ENCODE assay signal across 29 mouse cellular contexts in genomic region chr9:35544666-35545065, GRCm38 (mm10). TPM values are rescaled to one million over a fixed set of nuclear protein-coding genes. Genes with fewer than 3 reads are reported as not detected.
DNase-seq lines count a peak whose midpoint lies in the region; ATAC-seq lines count a peak whose summit lies in the region.
"Had no signal": no experiment of that assay in that cellular context is flagged by ENCODE, and none has a peak within 500 bp of the region (broad histone marks: within the 10 kb centered on the region; RNA-seq: fewer than 3 reads in every experiment).

No protein-coding gene starts in this region.

- no peaks in the 10 kb centered on the region for H3K9me3 ChIP-seq in heart, embryonic 11.5 days (replicated peaks; ENCODE audit: control insufficient read depth, low read length)
- H3K9me3 ChIP-seq: embryonic facial prominence, embryonic 15.5 days; heart, embryonic 12.5 days; hindbrain, embryonic 10.5 days; limb, embryonic 15.5 days; midbrain, embryonic 10.5 days had no signal

- 0 out of 2 replicates have a peak, but pooled peaks cover 3% of the 10 kb centered on the region for H3K4me1 ChIP-seq in heart, embryonic 11.5 days (ENCODE audit: control insufficient read depth, insufficient read depth, low read length)
- H3K4me1 ChIP-seq: embryonic facial prominence, embryonic 15.5 days; heart, embryonic 12.5 days; hindbrain, embryonic 10.5 days; limb, embryonic 15.5 days; midbrain, embryonic 10.5 days had no signal

- H3K9ac ChIP-seq in heart, embryonic 11.5 days (ENCODE audit: low read depth, low read length) = no peak overlapping the region
- H3K9ac ChIP-seq: embryonic facial prominence, embryonic 15.5 days; heart, embryonic 12.5 days; limb, embryonic 15.5 days had no signal

- no peak overlapping the region for H3K4me2 ChIP-seq in heart, embryonic 11.5 days
- H3K4me2 ChIP-seq: embryonic facial prominence, embryonic 15.5 days; heart, embryonic 12.5 days; limb, embryonic 15.5 days had no signal

- no peaks in the 10 kb centered on the region for H3K36me3 ChIP-seq in heart, embryonic 11.5 days (ENCODE audit: control insufficient read depth, insufficient read depth, low read length)
- H3K36me3 ChIP-seq: embryonic facial prominence, embryonic 15.5 days; heart, embryonic 12.5 days; limb, embryonic 15.5 days had no signal

- intact Hi-C loops in heart, postnatal 10 days (cut with DNase I) = loop anchor here (10.0 kb wide), 1 partner anchor 520 kb away; no protein-coding TSS in a partner anchor

- WGBS in heart, embryonic 11.5 days (ENCODE audit: insufficient replicate concordance) = 88% methylated on average over 2 of the region's 2 CpGs

- ATAC-seq in heart, embryonic 11.5 days (replicated peaks; ENCODE audit: insufficient number of reproducible peaks, low FRiP score, low TSS enrichment) = no peak
- ATAC-seq: forebrain, embryonic 14.5 days; hindbrain, embryonic 16.5 days; intestine, postnatal 0 days; midbrain, embryonic 16.5 days had no signal

- DNase-seq in gastrocnemius, adult 18-20 months (ENCODE audit: low spot score) = peak; percentile 56
- DNase-seq in gastrocnemius, postnatal 25 days = no peak
- peak; percentile 43 to 62 for DNase-seq in heart, postnatal 10 days
- peak; percentile 52 for DNase-seq in kidney, postnatal 10 days
- no peak for DNase-seq in kidney, adult 11 months
- DNase-seq in adipocyte (ENCODE audit: low spot score) = peak; percentile 62
- DNase-seq: adrenal gland, postnatal 25 days; cerebellum, adult 9-10 months; gastrocnemius, postnatal 36 days; thymus, adult 2 months had no signal

- no peak overlapping the region for H3K27ac ChIP-seq in heart, embryonic 11.5 days (ENCODE audit: low read depth, low read length)
- H3K27ac ChIP-seq: embryonic facial prominence, embryonic 15.5 days; hindbrain, embryonic 10.5 days; left cerebral cortex, adult 2 months; limb, embryonic 15.5 days; midbrain, embryonic 10.5 days; stomach, postnatal 0 days had no signal

- no peak overlapping the region for H3K4me3 ChIP-seq in heart, embryonic 11.5 days (ENCODE audit: low read depth, low read length)
- H3K4me3 ChIP-seq: embryonic facial prominence, embryonic 15.5 days; heart, embryonic 12.5 days; hindbrain, embryonic 10.5 days; left cerebral cortex, adult 2 months; limb, embryonic 15.5 days; midbrain, embryonic 10.5 days; myocyte had no signal

- H3K27me3 ChIP-seq in heart, embryonic 11.5 days (ENCODE audit: control insufficient read depth, insufficient read depth, low read length) = no peaks in the 10 kb centered on the region
- H3K27me3 ChIP-seq: embryonic facial prominence, embryonic 15.5 days; limb, embryonic 15.5 days had no signal

RNA-seq across cellular contexts. Expression of gene Ddx25, which starts 13.7 kb away (rescaled TPM):
- total RNA-seq in gastrocnemius, adult 18-20 months (2021) = not detected
- not detected for total RNA-seq in gastrocnemius, postnatal 25 days (2021)
- under 1 TPM in 1 of 2 experiments, not detected in 1; 0.02 TPM for total RNA-seq in heart, postnatal 10 days (2021)
- 2.5 TPM in 2 replicates for polyA plus RNA-seq in heart, embryonic 11.5 days (2014; fragmentation: Nextera tagmentation; extraction: Ambion mirVana)
- total RNA-seq: gastrocnemius, postnatal 36 days had no signal
- polyA plus RNA-seq: myocyte had no signal

RNA-seq across cellular contexts. Expression of gene Pus3, which starts 13.7 kb away (rescaled TPM):
- 10 to 100 TPM in 1 of 2 experiments, 1 to 10 TPM in 1; 9.2 to 10.3 TPM for total RNA-seq in gastrocnemius, adult 18-20 months (2021)
- total RNA-seq in gastrocnemius, postnatal 25 days (2021) = 1 to 10 TPM; 7.0 to 9.2 TPM
- total RNA-seq in heart, postnatal 10 days (2021) = 1 to 10 TPM; 7.4 to 8.4 TPM
- polyA plus RNA-seq in heart, embryonic 11.5 days (2014; fragmentation: Nextera tagmentation; extraction: Ambion mirVana) = 16.8 and 17.6 TPM in 2 replicates

RNA-seq across cellular contexts. Expression of gene Pate2, which starts 25.4 kb away (rescaled TPM):
- not detected for total RNA-seq in gastrocnemius, adult 18-20 months (2021)
- not detected for total RNA-seq in gastrocnemius, postnatal 25 days (2021)
- total RNA-seq in heart, postnatal 10 days (2021) = under 1 TPM in 1 of 2 experiments, not detected in 1; 0.25 TPM
- 0.46 and 0.73 TPM in 2 replicates for polyA plus RNA-seq in heart, embryonic 11.5 days (2014; fragmentation: Nextera tagmentation; extraction: Ambion mirVana)
- total RNA-seq: gastrocnemius, postnatal 36 days had no signal

RNA-seq across cellular contexts. Expression of gene Hyls1, which starts 25.5 kb away (rescaled TPM):
- total RNA-seq in gastrocnemius, adult 18-20 months (2021) = under 1 TPM; 0.80 to 0.95 TPM
- 1 to 10 TPM; 1.0 to 1.1 TPM for total RNA-seq in gastrocnemius, postnatal 25 days (2021)
- total RNA-seq in heart, postnatal 10 days (2021) = 1 to 10 TPM; 3.5 to 4.5 TPM
- polyA plus RNA-seq in heart, embryonic 11.5 days (2014; fragmentation: Nextera tagmentation; extraction: Ambion mirVana) = 15.4 and 16.0 TPM in 2 replicates

RNA-seq across cellular contexts. Expression of gene Gm1113, which starts 26.6 kb away (rescaled TPM):
- total RNA-seq in gastrocnemius, adult 18-20 months (2021) = not detected
- not detected for total RNA-seq in gastrocnemius, postnatal 25 days (2021)
- not detected for total RNA-seq in heart, postnatal 10 days (2021)
- not detected in 2 replicates for polyA plus RNA-seq in heart, embryonic 11.5 days (2014; fragmentation: Nextera tagmentation; extraction: Ambion mirVana)
- total RNA-seq: adrenal gland, postnatal 25 days; common myeloid progenitor, adult 5-6 weeks; gastrocnemius, postnatal 36 days; layer of hippocampus, postnatal 10 days; left cerebral cortex, adult 2 months; left cerebral cortex, postnatal 36 days had no signal
- polyA plus RNA-seq: embryonic facial prominence, embryonic 15.5 days; forebrain, embryonic 14.5 days; frontal cortex, adult 2 months; heart, embryonic 12.5 days; hindbrain, embryonic 10.5 days; hindbrain, embryonic 16.5 days; intestine, postnatal 0 days; limb, embryonic 15.5 days; liver, embryonic 16.5 days; lung, embryonic 16.5 days; midbrain, embryonic 10.5 days; midbrain, embryonic 16.5 days; myocyte; stomach, postnatal 0 days; thymus, adult 2 months had no signal

Comparison
In these comparisons a context has a peak if more than half of its experiments do, and no peak if none do; other contexts are left out.
1. DNase-seq: peak in gastrocnemius, adult 18-20 months (single experiment), heart, postnatal 10 days (2 of 2), kidney, postnatal 10 days (single experiment) and adipocyte (single experiment); none in gastrocnemius, postnatal 25 days (single experiment) and kidney, adult 11 months (single experiment).